ENCODE assay signal across 8 mouse cellular contexts in the genomic region with DNA sequence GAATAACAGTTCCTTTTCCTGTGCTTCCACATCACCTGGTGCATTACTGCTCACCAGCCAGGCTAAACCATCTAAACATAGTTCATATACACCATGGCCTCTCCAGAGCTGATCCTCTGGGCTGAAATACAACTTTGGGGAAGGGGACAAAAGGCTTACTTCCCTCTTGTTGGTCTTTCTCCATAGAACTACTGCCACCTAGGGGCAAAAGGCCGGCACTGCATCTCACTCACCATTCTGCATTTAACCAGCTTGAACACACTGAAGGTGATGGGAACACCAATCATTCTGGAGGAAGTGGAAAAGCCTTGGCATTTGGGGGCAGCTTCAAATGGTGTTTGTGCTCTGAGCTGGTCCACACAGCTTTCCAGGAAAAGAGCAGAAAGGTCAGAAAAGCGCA. TPM values are rescaled to one million over a fixed set of nuclear protein-coding genes. Genes with fewer than 3 reads are reported as not detected.
DNase-seq lines count a peak whose midpoint lies in the region; ATAC-seq and TF ChIP-seq lines count a peak whose summit lies in the region.

No protein-coding gene starts in this region.

- ATAC-seq in erythroblast, adult 5-6 weeks (replicated peaks; ENCODE audit: low FRiP score, poor library complexity, severe bottlenecking): peak; percentile 37; the same call in 1 of the 2 replicates

- peak; percentile 43; the same call in 1 of the 2 replicates for TF ChIP-seq CTCF in bone marrow macrophage, adult 2 months (IDR thresholded peaks at IDR 0.05; ENCODE audit: low read depth, low read length)

- peak; percentile 94 for DNase-seq in ES-E14 (ENCODE audit: low read depth, low spot score)
- peak; percentile 77 to 89 for DNase-seq in heart, postnatal 14 days
- DNase-seq in layer of hippocampus, adult 9-10 months (ENCODE audit: low spot score): peak; percentile 94
- DNase-seq in lung, postnatal 10 days: peak; percentile 90
- peak; percentile 83 to 92 for DNase-seq in right cerebral cortex, adult 2 months (ENCODE audit: low spot score in 2 of 2)
- peak; percentile 71 for DNase-seq in urinary bladder, postnatal 25 days (ENCODE audit: low spot score)

- 0 out of 4 replicates have a peak, but pooled peaks cover 2 to 3% of the 10 kb centered on the region in 2 experiments for H3K4me1 ChIP-seq in ES-E14 (ENCODE audit: control insufficient read depth in 2 of 2, insufficient read depth in 2 of 2, low read length in 2 of 2, poor library complexity in 1 of 2)
- peaks cover 34% of the 10 kb centered on the region for H3K4me1 ChIP-seq in bone marrow macrophage, adult 2 months (ENCODE audit: control insufficient read depth, insufficient read depth, low read length)

- no peak overlapping the region for H3K4me3 ChIP-seq in ES-E14 (ENCODE audit: insufficient read depth in 1 of 2, low read depth in 1 of 2, low read length in 2 of 2, poor library complexity in 1 of 2, severe bottlenecking in 1 of 2)
- H3K4me3 ChIP-seq in bone marrow macrophage, adult 2 months (ENCODE audit: insufficient read depth, low read length): no peak overlapping the region

- intact Hi-C loops in heart, postnatal 14 days (cut with DNase I): loop anchor here (2.0 to 10.0 kb wide), 5 partner anchors 72 to 182 kb away; a partner anchor contains a TSS

- H3K27ac ChIP-seq in ES-E14 (ENCODE audit: insufficient read depth, low read depth, low read length, poor library complexity, severe bottlenecking): no peak overlapping the region
- H3K27ac ChIP-seq in bone marrow macrophage, adult 2 months (ENCODE audit: insufficient read depth, low read depth, low read length): no peak overlapping the region

- in situ Hi-C loops in ES-E14 (cut with MboI; ENCODE audit: low sequenced_read_pairs in 2 of 2, unreplicated experiment in 2 of 2): no loop called here

- no peak overlapping the region for H3K9ac ChIP-seq in ES-E14 (ENCODE audit: insufficient read depth, low read depth, low read length, poor library complexity, severe bottlenecking)

- no peaks in the 10 kb centered on the region for H3K9me3 ChIP-seq in ES-E14 (ENCODE audit: control insufficient read depth, insufficient read depth, low read depth, low read length)

- TF ChIP-seq POLR2A in bone marrow macrophage, adult 2 months (IDR thresholded peaks at IDR 0.05; ENCODE audit: borderline replicate concordance, low read depth, low read length): no peak

- H3K36me3 ChIP-seq in ES-E14 (ENCODE audit: control insufficient read depth, insufficient read depth, low read length, poor library complexity, severe bottlenecking): peaks cover 11% of the 10 kb centered on the region

TF ChIP-seq in ES-E14, 5 proteins besides CTCF, POLR2A, EP300 and RAD21:
- TF ChIP-seq MAFK (IDR thresholded peaks at IDR 0.05; ENCODE audit: insufficient read depth, low read depth, low read length) (no peak), CHD2 (IDR thresholded peaks at IDR 0.05; ENCODE audit: low read depth, low read length) (no peak), ZNF384 (IDR thresholded peaks at IDR 0.05; ENCODE audit: low read depth, low read length) (no peak), HCFC1 (IDR thresholded peaks at IDR 0.05; ENCODE audit: borderline replicate concordance, insufficient read depth, low read length) (no peak), ZC3H11A (IDR thresholded peaks at IDR 0.05; ENCODE audit: borderline replicate concordance, low read depth, low read length) (no peak; the same call in 1 of the 2 replicates)

RNA-seq across cellular contexts. Expression of a gene that starts 2.5 kb away (rescaled TPM):
- 13.1 and 17.6 TPM in 2 replicates for total RNA-seq in ES-E14 (2012; rRNA removed)
- 10.5 and 14.3 TPM in 2 replicates for polyA plus RNA-seq in bone marrow macrophage, adult 2 months (2012; ENCODE audit: insufficient read depth, insufficient read length, missing spikeins)
- 14.4 and 15.9 TPM in 2 replicates for total RNA-seq in erythroblast, adult 5-6 weeks (2015; ENCODE audit: low replicate concordance)
- total RNA-seq in erythroblast, adult 5-6 weeks (2017; ENCODE audit: low replicate concordance): 7.4 and 12.0 TPM in 2 replicates
- total RNA-seq in heart, postnatal 14 days (2021): 10 to 100 TPM in 1 of 2 experiments, 1 to 10 TPM in 1; 5.9 to 14.8 TPM

RNA-seq across cellular contexts. Expression of a gene that starts 2.7 kb away (rescaled TPM):
- total RNA-seq in ES-E14 (2012; rRNA removed): 43.2 and 73.6 TPM in 2 replicates
- polyA plus RNA-seq in bone marrow macrophage, adult 2 months (2012; ENCODE audit: insufficient read depth, insufficient read length, missing spikeins): 55.7 and 57.1 TPM in 2 replicates
- total RNA-seq in erythroblast, adult 5-6 weeks (2015; ENCODE audit: low replicate concordance): 22.3 and 28.2 TPM in 2 replicates
- total RNA-seq in erythroblast, adult 5-6 weeks (2017; ENCODE audit: low replicate concordance): 17.0 and 26.2 TPM in 2 replicates
- 10 to 100 TPM; 58.8 to 66.1 TPM for total RNA-seq in heart, postnatal 14 days (2021)

RNA-seq across cellular contexts. Expression of a gene that starts 46.8 kb away (rescaled TPM):
- total RNA-seq in ES-E14 (2012; rRNA removed): 72.5 and 78.8 TPM in 2 replicates
- polyA plus RNA-seq in bone marrow macrophage, adult 2 months (2012; ENCODE audit: insufficient read depth, insufficient read length, missing spikeins): 55.0 and 65.8 TPM in 2 replicates
- total RNA-seq in erythroblast, adult 5-6 weeks (2015; ENCODE audit: low replicate concordance): 11.7 and 24.2 TPM in 2 replicates
- total RNA-seq in erythroblast, adult 5-6 weeks (2017; ENCODE audit: low replicate concordance): 19.4 and 31.6 TPM in 2 replicates
- 100 to 1,000 TPM; 110 to 117 TPM for total RNA-seq in heart, postnatal 14 days (2021)
